Mouse (Mus musculus): ENCODE data around the gene Dnajc10.

The Dnajc10 gene

DNA sequence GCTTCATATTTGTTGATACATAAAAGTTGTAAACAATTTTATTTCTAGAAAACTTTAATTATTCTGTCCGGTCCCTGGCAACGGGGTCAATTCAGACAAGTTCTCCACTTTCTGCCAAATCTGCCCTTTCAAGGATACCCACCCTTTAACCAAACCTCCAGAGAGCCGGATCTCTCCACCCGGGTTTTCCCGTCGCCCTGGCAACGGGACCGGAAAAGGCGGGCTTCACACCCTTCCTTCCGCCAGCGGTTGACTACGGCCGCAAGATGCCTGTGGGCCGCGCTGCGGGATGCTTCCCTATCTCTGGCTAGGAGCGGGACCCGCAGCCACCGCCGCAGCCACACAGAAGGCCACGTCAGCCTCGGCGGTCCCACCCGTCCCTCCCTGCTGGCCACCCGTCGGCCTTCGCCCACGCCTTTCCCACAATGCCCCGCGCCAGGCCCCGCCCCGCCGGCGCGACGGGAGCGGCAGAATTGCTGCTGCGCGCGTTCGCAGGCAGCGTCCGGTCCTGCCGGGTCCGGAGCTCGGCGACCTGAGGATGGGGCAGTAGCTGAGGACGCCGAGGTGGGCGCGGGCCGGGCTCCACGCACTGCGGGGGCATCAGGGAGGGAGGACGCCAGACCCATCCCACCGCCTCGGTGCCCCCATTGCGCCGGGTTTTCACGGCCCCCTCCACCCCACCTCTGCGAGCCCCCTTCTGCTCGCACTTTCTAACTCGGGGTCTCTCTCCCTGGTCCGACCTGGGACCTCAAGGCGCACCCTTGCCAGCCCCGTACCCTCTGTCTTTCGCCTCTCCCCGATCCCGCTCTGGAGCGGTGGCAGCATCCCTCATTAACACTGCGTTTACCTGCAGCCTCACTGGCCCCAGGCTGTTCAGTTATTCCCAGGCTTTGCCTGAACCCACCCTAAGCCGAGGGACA is at the start of gene Dnajc10:
Gene Dnajc10, plus strand, starts transcription at position 225 of the 920 bp plus-strand sequence.
- DNase-seq (ENCODE audit: extremely low spot score): peak; percentile 93

DNA sequence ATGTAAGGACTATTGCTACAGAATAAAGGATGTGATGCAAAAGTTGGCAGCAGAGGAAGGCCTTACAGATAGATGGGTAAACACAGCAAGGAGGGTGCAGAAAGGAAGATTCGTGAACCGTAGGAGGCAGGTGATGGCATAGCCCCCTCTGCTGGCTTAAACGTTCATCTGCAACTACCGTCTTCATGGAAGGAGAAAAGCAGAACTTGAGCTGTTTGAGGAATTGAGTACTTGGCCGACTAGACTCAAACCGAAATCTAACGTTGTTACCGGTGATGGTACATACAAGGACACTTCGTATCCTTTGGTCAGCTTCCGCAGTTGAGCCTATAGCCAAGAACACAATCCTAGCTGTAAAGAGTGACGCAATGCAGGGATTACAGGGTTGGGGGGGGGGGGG is 48.4 kb upstream of the Dnajc10 start:
- peak; percentile 68 for DNase-seq (ENCODE audit: extremely low spot score)

DNA sequence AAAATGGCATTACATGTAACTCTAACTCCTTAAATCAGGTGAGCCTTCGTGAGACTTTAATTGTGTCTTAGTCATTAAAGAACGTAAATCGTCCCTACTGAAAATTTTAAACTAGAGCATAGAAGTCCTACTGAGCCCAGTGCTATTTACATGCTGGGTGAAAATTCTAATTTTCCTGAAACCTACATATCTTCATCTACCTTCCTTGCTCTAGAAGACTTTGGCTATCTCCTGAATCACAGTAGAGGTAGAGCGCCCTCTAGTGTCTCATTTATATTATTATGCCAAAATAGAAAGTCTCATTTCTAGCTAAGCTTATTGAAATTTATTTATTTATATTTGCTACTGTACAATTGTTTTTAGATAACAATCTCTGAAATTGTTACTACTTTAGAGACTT is 47.2 kb upstream of the Dnajc10 start:
- DNase-seq (ENCODE audit: extremely low spot score): peak; percentile 15

DNA sequence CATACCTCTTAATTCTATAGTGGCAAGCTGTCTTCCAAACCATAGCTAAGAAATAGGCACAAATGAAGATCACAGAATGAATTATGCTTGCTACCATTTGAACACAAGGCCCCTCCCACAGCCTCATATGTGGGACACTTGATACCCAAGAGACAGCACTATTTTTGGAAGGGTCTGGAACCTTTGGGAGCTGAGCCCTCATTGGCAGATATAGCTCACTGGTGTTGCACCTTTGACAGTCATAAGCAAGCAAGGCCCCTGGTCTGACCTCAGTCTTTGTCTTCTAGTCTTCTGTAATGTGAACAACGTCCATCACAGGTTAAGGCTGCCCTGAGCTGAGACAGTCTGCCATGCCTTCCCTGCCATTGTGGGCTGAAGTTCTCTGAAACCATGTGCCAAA is 43.8 kb upstream of the Dnajc10 start:
- no peak for DNase-seq (ENCODE audit: extremely low spot score)

DNA sequence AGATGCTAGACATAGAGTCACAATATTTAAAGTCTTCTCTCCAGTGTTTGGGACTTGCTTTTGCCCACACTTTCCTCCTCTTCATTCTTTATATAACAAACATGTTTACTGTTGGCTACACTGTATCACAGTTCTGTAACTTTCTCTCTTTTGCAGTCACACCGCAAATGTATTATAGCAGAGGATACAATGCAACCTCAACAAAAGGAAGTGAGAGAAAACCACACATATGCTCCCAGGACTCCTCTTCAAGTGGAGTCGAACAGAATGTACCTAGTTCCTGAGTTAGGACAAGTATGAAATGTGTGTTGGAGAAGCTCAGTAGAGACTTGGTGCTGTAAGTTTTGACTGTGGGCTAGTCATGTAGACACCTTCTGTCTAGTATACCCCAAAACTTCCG is 42.2 kb upstream of the Dnajc10 start:
- no peak for DNase-seq (ENCODE audit: extremely low spot score)

DNA sequence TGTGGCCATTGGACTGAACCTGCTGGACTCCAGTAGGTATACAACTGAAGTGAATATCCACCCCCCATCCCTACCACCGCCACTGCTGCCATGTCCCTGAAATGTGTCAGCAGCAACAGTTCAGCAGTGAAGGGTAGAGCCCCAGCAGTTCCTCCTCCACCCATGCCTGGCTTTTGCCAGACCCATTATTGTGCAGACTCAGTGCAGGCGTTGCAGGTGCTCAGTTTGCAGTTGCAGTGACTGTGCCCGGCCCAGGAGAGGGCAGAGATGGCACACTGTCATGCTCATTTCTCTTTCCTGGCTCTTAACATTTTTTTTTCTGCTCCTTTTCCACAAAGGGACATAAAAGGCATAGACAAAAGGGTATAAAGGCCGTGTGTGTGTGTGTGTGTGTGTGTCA is 41.5 kb upstream of the Dnajc10 start:
- DNase-seq (ENCODE audit: extremely low spot score): no peak

DNA sequence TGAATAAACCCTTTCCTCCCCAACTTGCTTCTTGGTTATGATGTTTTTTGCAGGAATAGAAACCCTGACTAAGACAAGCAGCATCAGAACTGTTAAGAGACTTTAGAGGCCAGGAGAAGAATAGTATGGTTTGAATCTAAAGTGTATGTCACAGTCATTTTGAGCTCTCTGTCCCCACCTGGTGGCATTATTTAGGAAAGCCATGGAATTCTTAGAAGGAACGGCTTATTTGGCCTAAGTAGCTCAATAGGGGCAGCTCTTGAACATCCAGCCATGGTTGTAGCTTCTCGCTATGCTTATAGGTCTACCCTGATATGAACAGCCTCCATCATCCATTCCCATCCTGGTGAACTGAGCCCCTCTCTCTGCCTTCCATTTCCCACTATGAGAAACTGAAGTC is 40.1 kb upstream of the Dnajc10 start:
- peak; percentile 43 for DNase-seq (ENCODE audit: extremely low spot score)

DNA sequence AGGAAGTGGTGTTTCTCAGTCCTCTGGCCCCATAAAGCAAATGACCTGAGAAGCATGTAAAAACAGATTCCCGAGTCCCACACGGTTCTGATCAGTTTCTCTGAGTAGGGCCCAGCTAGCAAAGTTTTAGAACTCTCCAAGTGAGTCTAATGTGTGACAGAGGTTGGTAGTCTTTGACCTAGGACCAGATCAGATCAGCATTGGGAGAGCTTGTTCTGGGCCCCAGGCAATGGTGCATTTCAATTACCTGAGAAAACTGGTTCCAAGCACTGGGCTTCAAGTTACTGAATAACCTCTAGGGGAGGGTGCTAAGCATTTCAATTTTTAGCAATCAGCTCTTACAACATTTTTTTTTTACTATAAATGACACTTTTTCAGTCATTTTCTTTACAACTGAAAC is 33.1 kb upstream of the Dnajc10 start:
- DNase-seq (ENCODE audit: extremely low spot score): no peak

DNA sequence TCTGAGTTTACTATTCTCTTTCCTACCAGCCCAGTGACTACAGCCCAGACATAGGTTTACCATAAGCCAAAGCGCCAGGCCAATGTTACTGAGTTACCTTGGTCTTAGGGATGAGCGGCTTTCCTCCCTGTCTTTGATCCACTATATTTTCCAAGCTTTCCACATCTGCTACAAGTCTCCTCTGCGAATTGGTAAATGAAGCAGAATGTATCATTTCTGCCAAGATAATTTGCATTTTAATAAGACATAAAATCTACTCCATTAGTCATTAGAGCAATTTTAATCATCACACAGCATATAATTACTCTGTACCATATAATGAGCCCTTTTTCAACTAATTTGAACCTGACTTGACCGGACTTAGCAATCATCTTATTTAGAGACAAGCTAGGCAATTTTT is 28.9 kb upstream of the Dnajc10 start:
- DNase-seq (ENCODE audit: extremely low spot score): no peak

DNA sequence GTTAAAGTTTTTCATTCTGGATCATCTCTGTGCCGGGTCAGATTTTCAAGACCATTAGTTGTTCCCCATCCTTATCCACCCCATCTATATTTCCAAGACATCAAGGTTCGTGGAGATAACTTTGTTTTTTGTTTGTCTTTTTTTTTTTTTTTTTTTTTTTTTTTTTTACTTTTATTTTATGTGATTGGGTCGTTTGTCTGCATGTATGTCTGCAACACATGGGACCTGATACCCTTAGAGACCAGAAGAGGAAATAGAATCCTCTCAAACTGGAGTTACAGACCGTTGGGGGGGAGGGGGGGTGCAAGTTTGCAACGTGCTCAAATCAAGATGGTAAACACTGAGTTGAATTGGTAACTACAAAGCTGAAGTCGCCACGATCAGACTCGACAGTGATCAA is 23.1 kb upstream of the Dnajc10 start, which contains the start of gene Prdx6b:
Gene Prdx6b, plus strand, starts transcription at position 301 of the 400 bp plus-strand sequence.
- DNase-seq (ENCODE audit: extremely low spot score): no peak

DNA sequence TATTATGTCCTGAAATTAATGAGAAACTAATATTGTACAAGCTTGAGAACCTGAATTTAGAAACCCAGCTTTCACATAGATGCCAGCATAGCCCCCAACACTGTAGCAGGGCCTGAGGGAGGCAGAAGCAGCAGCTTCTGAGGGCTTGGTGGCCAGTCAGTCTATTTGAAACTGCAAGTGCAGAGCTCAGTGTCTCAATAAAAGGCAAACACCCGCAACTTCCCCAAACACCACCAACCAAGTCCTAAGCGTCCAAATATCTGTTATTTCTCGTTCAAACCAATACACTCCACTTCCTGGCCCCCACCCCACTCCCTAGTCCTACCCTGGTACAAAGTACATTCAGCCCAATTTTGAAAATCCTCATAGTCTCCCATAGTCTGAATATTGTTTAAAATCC is 16.9 kb upstream of the Dnajc10 start:
- no peak for DNase-seq (ENCODE audit: extremely low spot score)

DNA sequence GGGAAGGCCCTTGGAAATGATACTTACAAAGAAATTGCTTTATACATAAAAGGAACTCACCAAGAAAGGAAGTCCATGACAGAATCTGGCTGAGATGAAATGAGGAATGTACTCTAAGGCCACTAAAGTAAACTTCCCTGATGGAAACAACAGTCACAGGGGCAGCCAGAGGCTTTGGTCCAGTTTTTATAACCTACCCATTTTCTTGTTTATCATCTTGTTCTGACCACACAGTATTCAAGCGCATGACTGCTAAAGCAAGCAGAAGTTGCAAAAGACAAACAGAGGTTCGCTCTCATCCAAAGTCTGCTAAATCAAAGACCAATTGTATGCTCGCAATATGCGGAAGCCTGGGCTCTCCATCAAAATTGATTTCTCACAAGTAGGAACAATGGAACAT is 14.5 kb upstream of the Dnajc10 start:
- no peak for DNase-seq (ENCODE audit: extremely low spot score)

DNA sequence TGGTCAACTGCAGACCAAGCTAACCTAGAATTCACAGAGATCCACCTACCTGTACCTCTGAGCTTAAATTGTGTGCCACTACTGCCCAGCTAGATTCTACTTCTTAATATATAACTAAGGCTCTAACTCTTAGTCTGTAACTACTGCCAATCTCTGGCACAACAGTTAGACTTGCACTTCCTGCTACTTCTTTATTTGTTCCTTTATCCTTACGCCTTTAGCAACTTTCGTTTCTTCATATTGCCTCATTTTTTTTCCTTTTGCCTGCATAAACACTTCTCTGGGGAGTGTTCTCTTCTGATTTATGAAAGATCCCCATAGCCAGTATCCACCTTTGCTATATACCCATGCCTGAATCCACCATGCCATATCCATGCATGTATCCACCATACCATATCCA is 11.3 kb upstream of the Dnajc10 start:
- no peak for DNase-seq (ENCODE audit: extremely low spot score)

DNA sequence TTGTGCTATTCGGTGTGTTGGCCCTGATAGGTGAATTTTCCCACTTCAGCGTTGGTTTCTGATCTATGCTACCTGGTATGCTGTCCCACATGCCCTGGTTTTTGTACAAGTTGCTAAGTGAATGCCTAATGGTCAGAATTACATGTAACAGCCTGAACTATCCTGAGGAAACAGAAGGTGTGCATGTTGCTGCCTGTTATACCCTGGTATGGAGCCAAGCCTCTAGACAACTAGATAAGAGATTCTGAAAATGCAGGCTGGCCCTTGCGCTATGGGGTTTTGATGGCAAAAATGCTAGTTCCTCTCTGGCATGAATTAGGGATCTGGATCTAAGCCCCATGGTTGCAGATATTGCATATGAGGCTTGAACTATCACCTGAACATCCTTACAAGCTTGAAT is 7.6 kb upstream of the Dnajc10 start:
- no peak for DNase-seq (ENCODE audit: extremely low spot score)

DNA sequence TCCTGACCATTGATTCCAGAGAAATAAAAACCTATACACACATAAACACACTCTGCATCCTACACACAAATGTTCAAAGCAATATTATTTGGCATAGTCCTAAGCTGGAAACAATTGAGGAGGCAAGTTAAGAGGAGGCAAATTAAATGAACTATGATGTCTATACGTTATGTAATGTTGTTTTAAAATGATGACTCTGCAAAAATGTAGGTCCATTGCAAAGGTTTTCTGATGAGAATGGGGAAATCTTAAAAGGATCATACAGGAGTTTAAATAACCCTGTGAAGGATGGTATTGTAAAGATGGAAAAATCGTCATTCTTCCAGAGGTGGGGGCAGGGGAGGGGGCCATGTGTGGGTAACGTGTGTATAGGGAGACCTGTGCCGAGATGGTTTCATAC is 5.5 kb upstream of the Dnajc10 start:
- DNase-seq (ENCODE audit: extremely low spot score): no peak

DNA sequence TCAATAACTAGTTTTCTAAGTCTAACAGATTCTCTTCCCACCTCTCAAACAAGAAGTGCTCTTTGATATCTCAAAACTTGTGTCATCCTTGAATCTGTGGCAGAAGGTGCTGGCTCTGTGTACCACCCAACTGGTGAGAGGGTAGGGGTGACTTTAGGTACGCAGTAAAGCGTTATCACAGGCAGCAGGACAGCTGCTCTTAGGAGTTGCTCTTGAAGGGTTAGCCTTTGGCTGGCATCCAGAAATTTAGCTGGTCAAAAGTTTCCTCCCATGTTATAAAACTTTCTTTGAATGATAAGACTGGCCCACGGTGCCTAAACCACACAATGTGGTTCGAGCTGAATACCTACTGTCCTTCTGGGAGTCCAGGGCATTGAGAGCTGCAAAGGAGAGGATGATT is 4.5 kb upstream of the Dnajc10 start:
- no peak for DNase-seq (ENCODE audit: extremely low spot score)

DNA sequence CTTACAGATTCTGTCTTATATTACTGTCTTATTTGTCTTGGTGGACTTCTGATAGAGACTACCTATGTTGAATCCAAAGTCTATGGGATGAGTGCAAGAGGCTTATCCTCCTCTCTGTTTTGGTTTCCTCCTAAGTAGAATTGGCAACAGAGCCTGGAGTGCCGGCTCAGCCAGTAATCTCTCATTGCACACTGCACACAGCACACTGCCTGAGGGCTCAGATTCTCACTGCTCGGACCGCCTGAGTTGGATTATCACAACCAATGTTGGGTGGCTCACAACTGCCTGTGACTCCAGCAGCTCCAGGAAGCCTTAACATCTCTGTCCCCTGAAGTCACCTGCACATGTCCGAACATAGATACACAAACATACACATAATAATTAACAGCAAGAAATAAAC is 3.9 kb upstream of the Dnajc10 start:
- no peak for DNase-seq (ENCODE audit: extremely low spot score)

DNA sequence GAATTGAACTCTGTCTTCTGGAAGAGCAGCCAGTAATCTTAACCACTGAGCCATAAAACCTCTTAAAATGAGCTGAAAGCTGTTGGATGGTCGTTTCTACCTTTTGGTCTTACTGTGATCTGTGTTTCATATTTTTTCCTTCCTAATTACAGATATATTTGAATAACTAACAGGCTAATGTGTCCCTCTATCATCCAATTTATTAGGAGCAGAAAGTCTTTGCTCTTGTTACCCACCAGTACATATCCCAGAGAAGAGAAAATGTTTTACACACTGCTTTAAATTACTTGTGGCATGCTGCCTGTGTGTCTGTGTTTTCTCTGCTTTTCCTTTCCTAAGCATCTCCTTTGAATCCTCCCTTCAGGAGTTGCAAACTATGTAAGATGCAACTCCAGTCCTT is 1.1 kb upstream of the Dnajc10 start:
- DNase-seq (ENCODE audit: extremely low spot score): no peak

DNA sequence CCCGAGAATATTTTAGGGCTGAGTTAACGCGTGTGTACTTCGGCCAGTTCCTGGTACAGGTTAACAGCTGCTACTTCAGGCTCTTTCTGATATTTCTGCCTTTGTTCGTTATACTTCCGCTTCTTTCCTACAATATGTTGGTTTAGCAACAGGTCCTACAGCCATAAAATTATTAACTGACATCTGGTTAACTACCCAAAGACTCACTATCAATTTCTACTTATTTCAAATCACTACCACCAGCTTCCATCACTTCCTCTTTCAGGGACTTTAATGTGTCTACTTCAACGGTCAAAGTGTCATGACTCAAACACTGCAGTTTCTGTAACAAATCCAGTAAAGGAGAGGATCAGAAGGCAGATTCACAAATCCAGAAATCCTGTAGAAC is 418 bp upstream of the Dnajc10 start:
- DNase-seq (ENCODE audit: extremely low spot score): no peak

DNA sequence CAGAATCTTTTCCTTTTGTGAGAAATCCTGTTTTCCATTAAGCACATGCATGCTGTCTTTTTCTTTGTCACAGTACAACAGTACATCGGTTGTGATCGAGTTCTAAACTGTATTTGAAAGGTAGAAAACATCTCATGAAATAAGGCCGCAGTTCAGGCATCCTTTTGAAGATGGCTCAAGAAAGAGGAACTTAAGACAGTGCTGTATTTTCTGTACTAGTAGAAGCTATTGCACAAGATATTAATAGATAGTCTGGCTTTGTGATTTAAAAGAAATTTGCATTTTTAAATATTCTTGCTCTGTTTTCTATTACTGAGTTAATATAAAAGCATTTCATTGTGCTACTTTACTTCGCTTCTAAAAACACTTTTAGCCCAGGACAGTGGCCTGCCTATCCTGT is 7.6 kb downstream of the Dnajc10 start:
- no peak for DNase-seq (ENCODE audit: extremely low spot score)

DNA sequence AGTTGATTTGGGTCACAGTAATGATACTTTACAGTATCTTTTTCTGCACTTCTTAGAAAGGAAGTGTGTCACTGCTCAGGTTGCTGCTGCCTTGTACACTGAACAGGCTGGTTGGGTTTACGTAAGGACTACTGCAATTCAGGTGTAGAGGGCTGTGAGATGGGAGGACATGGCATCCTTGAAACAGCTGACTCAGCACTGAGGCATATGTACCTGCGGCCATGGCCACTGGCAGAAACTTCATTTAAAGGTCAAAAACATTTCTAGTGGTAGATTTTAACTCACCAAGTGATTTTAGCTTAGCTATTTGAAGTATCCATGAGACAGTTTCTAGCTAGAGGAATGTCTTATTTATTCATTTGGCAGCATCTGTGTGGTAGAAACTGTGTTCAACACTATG is 10.5 kb downstream of the Dnajc10 start:
- no peak for DNase-seq (ENCODE audit: extremely low spot score)

DNA sequence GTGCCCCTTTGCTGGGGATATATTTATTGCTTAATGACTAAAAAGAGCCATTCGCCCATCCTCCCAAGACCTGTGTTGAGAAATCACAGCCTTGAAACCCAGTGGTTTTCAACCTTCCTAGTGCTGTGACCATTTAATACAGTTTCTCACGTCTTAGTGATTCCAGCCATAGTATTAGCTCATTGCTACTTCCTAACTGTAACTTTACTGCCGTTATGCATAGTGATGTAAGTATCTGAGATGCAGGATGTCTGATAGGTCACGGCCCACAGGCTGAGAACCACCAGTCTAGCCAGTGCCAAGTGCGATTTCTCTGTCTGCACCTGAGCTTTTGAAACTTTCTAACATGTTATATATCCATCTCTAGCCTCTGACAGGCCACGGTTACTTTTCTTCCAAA is 12.0 kb downstream of the Dnajc10 start:
- no peak for DNase-seq (ENCODE audit: extremely low spot score)

DNA sequence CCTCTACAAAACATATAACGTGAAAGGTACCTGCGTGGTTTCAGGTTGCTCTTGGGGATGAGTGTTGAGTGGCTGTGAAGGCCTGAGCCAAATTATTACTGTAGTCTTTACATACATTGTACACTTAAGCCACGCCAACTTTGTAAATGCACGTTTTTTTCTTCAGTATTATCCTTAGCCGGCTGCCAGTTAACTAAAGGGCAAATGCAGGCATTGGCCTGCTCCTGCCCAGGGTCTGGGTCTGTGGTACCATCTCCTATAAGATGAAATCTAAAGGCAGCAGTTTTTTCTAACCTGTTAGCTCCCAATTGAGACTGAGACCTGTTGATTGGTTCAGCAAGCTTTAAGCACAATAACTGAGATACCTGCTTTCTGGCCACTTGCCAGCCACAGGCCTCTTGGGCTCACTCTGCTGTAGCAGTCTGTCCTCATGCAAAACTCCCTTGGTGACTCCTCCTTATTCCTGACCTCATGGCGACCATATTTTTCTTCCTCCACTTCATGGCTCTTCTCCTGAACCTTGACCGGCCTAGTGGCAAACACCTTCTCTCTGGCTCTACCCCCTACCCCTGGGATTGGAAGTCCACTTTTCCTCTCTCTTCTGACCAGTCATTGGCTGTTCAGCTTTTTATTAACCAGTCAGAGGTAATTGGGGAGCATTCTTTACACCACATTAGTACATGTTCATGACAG is 13.8 kb downstream of the Dnajc10 start:
- no peak for DNase-seq (ENCODE audit: extremely low spot score)
